ENCODE assay signal across 17 mouse cellular contexts in the genomic region with DNA sequence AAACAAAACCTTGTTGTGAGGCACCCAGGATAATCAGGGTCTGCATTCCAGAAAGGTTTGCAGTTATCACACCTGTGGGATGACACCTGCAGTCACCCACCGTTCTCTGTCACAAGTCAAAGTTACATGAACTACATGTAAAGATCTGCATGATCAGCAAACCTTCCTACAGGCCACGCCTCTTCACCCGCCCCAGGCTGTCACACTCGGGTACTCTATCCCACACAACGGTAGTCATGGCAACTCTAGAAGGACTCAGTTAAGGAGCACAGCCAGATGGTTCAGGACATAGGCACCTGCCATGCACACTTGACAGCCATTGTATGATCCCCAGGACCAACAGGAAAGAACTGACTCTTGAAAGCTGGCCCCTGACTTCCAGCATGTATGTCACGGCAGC. TPM values are rescaled to one million over a fixed set of nuclear protein-coding genes. Genes with fewer than 3 reads are reported as not detected.
DNase-seq lines count a peak whose midpoint lies in the region; ATAC-seq and TF ChIP-seq lines count a peak whose summit lies in the region.
"Had no signal": no experiment of that assay in that cellular context is flagged by ENCODE, and none has a peak within 500 bp of the region (broad histone marks: within the 10 kb centered on the region; RNA-seq: fewer than 3 reads in every experiment).

No protein-coding gene starts in this region.

- H3K9me3 ChIP-seq in forebrain, embryonic 11.5 days (ENCODE audit: control insufficient read depth, low read length), result no peaks in the 10 kb centered on the region
- H3K9me3 ChIP-seq in forebrain, postnatal 0 days (ENCODE audit: low read length), result no peaks in the 10 kb centered on the region
- no peaks in the 10 kb centered on the region for H3K9me3 ChIP-seq in kidney, embryonic 14.5 days (ENCODE audit: control insufficient read depth, low read length)
- no peaks in the 10 kb centered on the region for H3K9me3 ChIP-seq in kidney, embryonic 16.5 days (ENCODE audit: low read length)
- H3K9me3 ChIP-seq: hindbrain, embryonic 15.5 days had no signal

- no peak for TF ChIP-seq POLR2A in brain, embryonic 14.5 days (IDR thresholded peaks at IDR 0.05; ENCODE audit: borderline replicate concordance, extremely low read depth, insufficient read depth, insufficient read length, poor library complexity, severe bottlenecking)

- peak; percentile 70; the same call in 1 of the 2 replicates for ATAC-seq in forebrain, embryonic 11.5 days (replicated peaks; ENCODE audit: low FRiP score)
- no peak for ATAC-seq in forebrain, postnatal 0 days
- peak; percentile 69; the same call in 1 of the 2 replicates for ATAC-seq in kidney, embryonic 14.5 days (ENCODE audit: low FRiP score, low TSS enrichment)
- no peak for ATAC-seq in kidney, embryonic 16.5 days (ENCODE audit: low FRiP score, low TSS enrichment)

- H3K36me3 ChIP-seq in forebrain, embryonic 11.5 days (ENCODE audit: control insufficient read depth, insufficient read depth, low read length), result peaks cover 9% of the 10 kb centered on the region
- H3K36me3 ChIP-seq in forebrain, postnatal 0 days (ENCODE audit: insufficient read depth), result peaks cover 29% of the 10 kb centered on the region
- peaks cover 41% of the 10 kb centered on the region for H3K36me3 ChIP-seq in kidney, embryonic 14.5 days (ENCODE audit: control insufficient read depth, insufficient read depth, low read length)
- peaks cover 45% of the 10 kb centered on the region for H3K36me3 ChIP-seq in kidney, embryonic 16.5 days (ENCODE audit: insufficient read depth, low read length)

- H3K9ac ChIP-seq in forebrain, embryonic 11.5 days (ENCODE audit: low read length), result no peak overlapping the region
- H3K9ac ChIP-seq in forebrain, postnatal 0 days, result no peak overlapping the region
- H3K9ac ChIP-seq in kidney, embryonic 14.5 days (ENCODE audit: low read depth, low read length), result no peak overlapping the region
- no peak overlapping the region for H3K9ac ChIP-seq in kidney, embryonic 16.5 days (replicated peaks; ENCODE audit: low read length)
- H3K9ac ChIP-seq: hindbrain, embryonic 15.5 days had no signal

- no peak overlapping the region for H3K4me3 ChIP-seq in forebrain, embryonic 11.5 days (ENCODE audit: low read depth, low read length)
- no peak overlapping the region for H3K4me3 ChIP-seq in forebrain, postnatal 0 days (ENCODE audit: low read depth, low read length)
- no peak overlapping the region for H3K4me3 ChIP-seq in kidney, embryonic 14.5 days (ENCODE audit: low read length)
- H3K4me3 ChIP-seq in kidney, embryonic 16.5 days (ENCODE audit: low read length), result no peak overlapping the region
- H3K4me3 ChIP-seq: hindbrain, embryonic 15.5 days had no signal

- no peak for TF ChIP-seq CTCF in forebrain, postnatal 0 days (IDR thresholded peaks at IDR 0.05; ENCODE audit: low read depth)
- TF ChIP-seq CTCF in brain, embryonic 14.5 days (IDR thresholded peaks at IDR 0.05; ENCODE audit: borderline replicate concordance, extremely low read depth, insufficient read depth, insufficient read length), result no peak

- WGBS in forebrain, embryonic 11.5 days, result 85% methylated on average over 6 of the region's 6 CpGs
- 76% methylated on average over 6 of the region's 6 CpGs for WGBS in forebrain, postnatal 0 days
- 78% methylated on average over 6 of the region's 6 CpGs for WGBS in kidney, embryonic 14.5 days
- 70% methylated on average over 6 of the region's 6 CpGs for WGBS in kidney, embryonic 16.5 days

- no peak overlapping the region for H3K27ac ChIP-seq in forebrain, embryonic 11.5 days (ENCODE audit: low read depth, low read length)
- H3K27ac ChIP-seq in forebrain, postnatal 0 days (ENCODE audit: low read depth, low read length), result no peak overlapping the region
- H3K27ac ChIP-seq in kidney, embryonic 14.5 days (ENCODE audit: low read depth, low read length), result no peak overlapping the region
- H3K27ac ChIP-seq in kidney, embryonic 16.5 days (ENCODE audit: low read length), result no peak overlapping the region
- H3K27ac ChIP-seq: hindbrain, embryonic 15.5 days had no signal

- no peaks in the 10 kb centered on the region for H3K27me3 ChIP-seq in forebrain, embryonic 11.5 days (ENCODE audit: control insufficient read depth, insufficient read depth, low read length)
- no peaks in the 10 kb centered on the region for H3K27me3 ChIP-seq in forebrain, postnatal 0 days (ENCODE audit: insufficient read depth, low read length)
- H3K27me3 ChIP-seq in kidney, embryonic 14.5 days (ENCODE audit: control insufficient read depth, insufficient read depth, low read length), result no peaks in the 10 kb centered on the region
- no peaks in the 10 kb centered on the region for H3K27me3 ChIP-seq in kidney, embryonic 16.5 days (ENCODE audit: insufficient read depth, low read length)
- H3K27me3 ChIP-seq: hindbrain, embryonic 15.5 days had no signal

- no peaks in the 10 kb centered on the region; the same call in 1 of the 2 replicates for H3K4me1 ChIP-seq in forebrain, embryonic 11.5 days (replicated peaks; ENCODE audit: control insufficient read depth, insufficient read depth, low read length)
- 0 out of 2 replicates have a peak, but pooled peaks cover 2% of the 10 kb centered on the region for H3K4me1 ChIP-seq in forebrain, postnatal 0 days (ENCODE audit: insufficient read depth)
- peaks cover 6% of the 10 kb centered on the region; the same call in 1 of the 2 replicates for H3K4me1 ChIP-seq in kidney, embryonic 14.5 days (ENCODE audit: control insufficient read depth, insufficient read depth, low read length)
- H3K4me1 ChIP-seq in kidney, embryonic 16.5 days (ENCODE audit: insufficient read depth, low read length), result peaks cover 12% of the 10 kb centered on the region

- no peak overlapping the region for H3K4me2 ChIP-seq in forebrain, embryonic 11.5 days (ENCODE audit: low read depth, low read length, severe bottlenecking)
- no peak overlapping the region for H3K4me2 ChIP-seq in forebrain, postnatal 0 days (ENCODE audit: low read depth)
- no peak overlapping the region for H3K4me2 ChIP-seq in kidney, embryonic 14.5 days (replicated peaks; ENCODE audit: low read depth, low read length)
- H3K4me2 ChIP-seq in kidney, embryonic 16.5 days (replicated peaks; ENCODE audit: low read depth, low read length), result no peak overlapping the region
- H3K4me2 ChIP-seq: hindbrain, embryonic 15.5 days; liver, embryonic 11.5 days had no signal

- DNase-seq in forebrain, embryonic 11.5 days (ENCODE audit: low spot score), result peak; percentile 45
- DNase-seq in forebrain, postnatal 0 days, result no peak
- DNase-seq in CD4-positive helper T cell, adult 2 months (ENCODE audit: low read depth, low spot score), result peak; percentile 22
- peak; percentile 40 for DNase-seq in brain, embryonic 14.5 days (ENCODE audit: low read depth)
- DNase-seq in urinary bladder, adult 2 months (ENCODE audit: low spot score), result no peak
- no peak for DNase-seq in adrenal gland, postnatal 10 days
- DNase-seq: cerebellum, adult 8-10 months; embryo, embryonic 11 days; gastrocnemius, postnatal 14 days; kidney, postnatal 25 days; lung, postnatal 14 days had no signal

RNA-seq across cellular contexts. Expression of gene Tbk1, which starts 5.2 kb away (rescaled TPM):
- 36.2 and 38.2 TPM in 2 replicates for polyA plus RNA-seq in forebrain, embryonic 11.5 days (2014; fragmentation: Nextera tagmentation; extraction: Ambion mirVana)
- 30.9 and 34.2 TPM in 2 replicates for total RNA-seq in forebrain, postnatal 0 days (2014; rRNA removed)
- 17.5 and 23.7 TPM in 2 replicates for polyA plus RNA-seq in forebrain, postnatal 0 days (2015; fragmentation: Nextera tagmentation; extraction: Ambion mirVana)
- polyA plus RNA-seq in kidney, embryonic 14.5 days (2014; fragmentation: Nextera tagmentation; extraction: Ambion mirVana), result 21.2 and 37.5 TPM in 2 replicates
- 34.2 TPM in 2 replicates for polyA plus RNA-seq in kidney, embryonic 16.5 days (2015; fragmentation: Nextera tagmentation; extraction: Ambion mirVana)
- polyA plus RNA-seq in brain, embryonic 14.5 days (2012; rRNA removed), result 28.1 and 31.8 TPM in 2 replicates
- 30.6 and 35.6 TPM in 2 replicates for polyA plus RNA-seq in urinary bladder, adult 2 months (2012; rRNA removed)
- 10 to 100 TPM; 32.4 to 38.4 TPM for total RNA-seq in adrenal gland, postnatal 10 days (2021)

RNA-seq across cellular contexts. Expression of gene Xpot, which starts 44.7 kb away (rescaled TPM):
- 59.9 and 72.1 TPM in 2 replicates for polyA plus RNA-seq in forebrain, embryonic 11.5 days (2014; fragmentation: Nextera tagmentation; extraction: Ambion mirVana)
- total RNA-seq in forebrain, postnatal 0 days (2014; rRNA removed), result 75.1 and 92.7 TPM in 2 replicates
- 23.5 and 28.1 TPM in 2 replicates for polyA plus RNA-seq in forebrain, postnatal 0 days (2015; fragmentation: Nextera tagmentation; extraction: Ambion mirVana)
- 34.9 and 63.6 TPM in 2 replicates for polyA plus RNA-seq in kidney, embryonic 14.5 days (2014; fragmentation: Nextera tagmentation; extraction: Ambion mirVana)
- polyA plus RNA-seq in kidney, embryonic 16.5 days (2015; fragmentation: Nextera tagmentation; extraction: Ambion mirVana), result 48.3 and 55.9 TPM in 2 replicates
- 78.9 and 84.4 TPM in 2 replicates for polyA plus RNA-seq in brain, embryonic 14.5 days (2012; rRNA removed)
- 40.7 and 46.5 TPM in 2 replicates for polyA plus RNA-seq in urinary bladder, adult 2 months (2012; rRNA removed)
- total RNA-seq in adrenal gland, postnatal 10 days (2021), result 10 to 100 TPM; 44.9 to 48.2 TPM

RNA-seq across cellular contexts. Expression of gene D930020B18Rik, which starts 60.0 kb away (rescaled TPM):
- polyA plus RNA-seq in forebrain, embryonic 11.5 days (2014; fragmentation: Nextera tagmentation; extraction: Ambion mirVana), result 0.39 and 0.52 TPM in 2 replicates
- total RNA-seq in forebrain, postnatal 0 days (2014; rRNA removed), result 0.62 and 0.90 TPM in 2 replicates
- polyA plus RNA-seq in forebrain, postnatal 0 days (2015; fragmentation: Nextera tagmentation; extraction: Ambion mirVana), result 0.21 and 0.31 TPM in 2 replicates
- polyA plus RNA-seq in kidney, embryonic 14.5 days (2014; fragmentation: Nextera tagmentation; extraction: Ambion mirVana), result 0.20 and 0.50 TPM in 2 replicates
- polyA plus RNA-seq in kidney, embryonic 16.5 days (2015; fragmentation: Nextera tagmentation; extraction: Ambion mirVana), result 0.27 and 0.30 TPM in 2 replicates
- polyA plus RNA-seq in brain, embryonic 14.5 days (2012; rRNA removed), result 0.14 TPM in 2 replicates
- polyA plus RNA-seq in urinary bladder, adult 2 months (2012; rRNA removed), result 0.03 and 0.19 TPM in 2 replicates
- not detected for total RNA-seq in adrenal gland, postnatal 10 days (2021)
- total RNA-seq: gastrocnemius, postnatal 14 days; monocyte, adult 5-6 weeks had no signal
- polyA plus RNA-seq: heart, embryonic 14.5 days; liver, embryonic 11.5 days had no signal

Comparison
In these comparisons a context has a peak if more than half of its experiments do, and no peak if none do; other contexts are left out.
1. ATAC-seq: peak in forebrain, embryonic 11.5 days (single experiment) and kidney, embryonic 14.5 days (single experiment); none in forebrain, postnatal 0 days (single experiment) and kidney, embryonic 16.5 days (single experiment).
2. DNase-seq: peak in forebrain, embryonic 11.5 days (single experiment), CD4-positive helper T cell, adult 2 months (single experiment) and brain, embryonic 14.5 days (single experiment); none in forebrain, postnatal 0 days (single experiment), urinary bladder, adult 2 months (single experiment) and adrenal gland, postnatal 10 days (single experiment).